Mouse (Mus musculus) splenic B cell, adult 2 months (primary cell): ENCODE data around the gene Rab6a.
A peak's percentile ranks its signal among the peaks of the same experiment; 100 is the strongest.

Experiments used
- DNase-seq: peaks from one replicate; pipeline ENCODE4 v3.0.0-alpha.2; 2011; ENCODE audit warnings: low read depth, low spot score
- H3K27me3 ChIP-seq: 2 replicates; pipeline ENCODE4 v1.6.1; 2012; ENCODE audit warnings: mild to moderate bottlenecking, low read length, moderate library complexity, mixed read lengths; ENCODE audit not compliant: control insufficient read depth, poor library complexity, insufficient read depth, severe bottlenecking
- H3K36me3 ChIP-seq: 2 replicates; pipeline ENCODE4 v1.6.1; 2012; ENCODE audit warnings: mild to moderate bottlenecking, low read length, moderate library complexity, mixed read lengths; ENCODE audit not compliant: control insufficient read depth, poor library complexity, insufficient read depth, severe bottlenecking

The Rab6a gene

GRCm38 (mm10) chr7:100653480-100654266, 46.5 kb downstream of the Rab6a start:
- Histone ChIP-seq H3K27me3 (no peaks in the 10 kb centered on the region), H3K36me3 (no peaks in the 10 kb centered on the region)
- no peak for DNase-seq

GRCm38 (mm10) chr7:100654441-100654840, 47.2 kb downstream of the Rab6a start:
- Histone ChIP-seq H3K36me3 (no peaks in the 10 kb centered on the region), H3K27me3 (no peaks in the 10 kb centered on the region)
- DNase-seq = no peak

GRCm38 (mm10) chr7:100656739-100657138, 49.5 kb downstream of the Rab6a start:
- Histone ChIP-seq H3K36me3 (no peaks in the 10 kb centered on the region), H3K27me3 (no peaks in the 10 kb centered on the region)
- DNase-seq = no peak

- no peaks in the 10 kb centered on the region for H3K27me3 ChIP-seq
- no peaks in the 10 kb centered on the region for H3K36me3 ChIP-seq
- no peak for DNase-seq
Observed at GRCm38 (mm10) chr7:100658093-100658578, 50.9 kb downstream of the Rab6a start.

GRCm38 (mm10) chr7:100661264-100661663, 54.1 kb downstream of the Rab6a start:
- peak; percentile 41 for DNase-seq
- no peaks in the 10 kb centered on the region for H3K27me3 ChIP-seq

GRCm38 (mm10) chr7:100662231-100662630, 55.0 kb downstream of the Rab6a start, which contains the start of gene Plekhb1:
TSS of gene Plekhb1 (minus strand) at chr7:100662414.
- H3K36me3 ChIP-seq = no peaks in the 10 kb centered on the region
- no peaks in the 10 kb centered on the region for H3K27me3 ChIP-seq
- DNase-seq = no peak

More at GRCm38 (mm10) chr7:100661264-100661663, 54.1 kb downstream of the Rab6a start:
- H3K36me3 ChIP-seq = no peaks in the 10 kb centered on the region

GRCm38 (mm10) chr7:100663190-100663589, 56.0 kb downstream of the Rab6a start:
- no peaks in the 10 kb centered on the region for H3K36me3 ChIP-seq
- DNase-seq = peak; percentile 82
- no peaks in the 10 kb centered on the region for H3K27me3 ChIP-seq

- DNase-seq = no peak
- H3K36me3 ChIP-seq = no peaks in the 10 kb centered on the region
- no peaks in the 10 kb centered on the region for H3K27me3 ChIP-seq
Observed at GRCm38 (mm10) chr7:100663729-100664304, 56.6 kb downstream of the Rab6a start.

- no peaks in the 10 kb centered on the region; the same call in 1 of the 2 replicates for H3K27me3 ChIP-seq
- no peaks in the 10 kb centered on the region for H3K36me3 ChIP-seq
- DNase-seq = no peak
Observed at GRCm38 (mm10) chr7:100670646-100671045, 63.4 kb downstream of the Rab6a start.

GRCm38 (mm10) chr7:100673452-100673851, 66.2 kb downstream of the Rab6a start:
- no peak for DNase-seq
- Histone ChIP-seq H3K27me3 (no peaks in the 10 kb centered on the region; the same call in 1 of the 2 replicates), H3K36me3 (no peaks in the 10 kb centered on the region)

- Histone ChIP-seq H3K36me3 (no peaks in the 10 kb centered on the region), H3K27me3 (no peaks in the 10 kb centered on the region; the same call in 1 of the 2 replicates)
- DNase-seq = no peak
Observed at GRCm38 (mm10) chr7:100674941-100675340, 67.7 kb downstream of the Rab6a start.

- no peak for DNase-seq
- Histone ChIP-seq H3K27me3 (no peaks in the 10 kb centered on the region), H3K36me3 (no peaks in the 10 kb centered on the region)
Observed at GRCm38 (mm10) chr7:100678052-100678451, 70.8 kb downstream of the Rab6a start.

- no peak for DNase-seq
- H3K27me3 ChIP-seq = no peaks in the 10 kb centered on the region
Observed at GRCm38 (mm10) chr7:100678948-100679880, 72.0 kb downstream of the Rab6a start.

GRCm38 (mm10) chr7:100681132-100681531, 73.9 kb downstream of the Rab6a start:
- no peaks in the 10 kb centered on the region for H3K27me3 ChIP-seq
- no peaks in the 10 kb centered on the region for H3K36me3 ChIP-seq
- DNase-seq = no peak

More at GRCm38 (mm10) chr7:100678948-100679880, 72.0 kb downstream of the Rab6a start:
- no peaks in the 10 kb centered on the region for H3K36me3 ChIP-seq
